Mouse (Mus musculus) liver, embryonic 14.5 days (tissue): ENCODE results near the gene Vamp9. TPM values are rescaled to one million over a fixed set of nuclear protein-coding genes. Genes with fewer than 3 reads are reported as not detected.

Experiments
- ATAC-seq: fragments of 200-750 bp; cut with Nextera tagmentation; 2 replicates; pipeline ENCODE4 v1.8.0; 2017; ENCODE audit warnings: moderate number of reproducible peaks, mild to moderate bottlenecking, moderate library complexity; ENCODE audit not compliant: insufficient read depth
- DNase-seq, 3 experiments: peaks; one replicate each; pipeline ENCODE4 v3.0.0-alpha.2; 2012 to 2013; ENCODE audit warnings: low read depth in 3 of 3, low spot score in 3 of 3
- H3K27ac ChIP-seq: fragments of 300-500 bp; sonication (generic); 2 replicates; pipeline ENCODE4 v1.5.1; 2014; ENCODE audit warnings: moderate library complexity, mild to moderate bottlenecking, control low read depth, inconsistent platforms
- H3K27me3 ChIP-seq: fragments of 300-500 bp; sonication (generic); 2 replicates; pipeline ENCODE4 v1.6.1; 2014; ENCODE audit warnings: mild to moderate bottlenecking, low read length, moderate library complexity; ENCODE audit not compliant: control insufficient read depth, insufficient read depth
- H3K36me3 ChIP-seq: fragments of 300-500 bp; sonication (generic); replicated peaks from 2 replicates; pipeline ENCODE4 v1.6.1; 2014; ENCODE audit warnings: low read depth; ENCODE audit not compliant: control insufficient read depth, insufficient read depth
- H3K4me1 ChIP-seq, 2 experiments: fragments of 200-500 bp in 1 of 2; fragments of 300-500 bp in 1 of 2; sonication (generic) in 1 of 2; replicated peaks; 2 replicates each; pipeline ENCODE4 v1.6.1; 2012 to 2014; ENCODE audit warnings: antibody characterized with exemption in 1 of 2, inconsistent platforms in 1 of 2, low read length in 1 of 2; ENCODE audit not compliant: control insufficient read depth in 2 of 2, insufficient read depth in 2 of 2
- H3K4me2 ChIP-seq: fragments of 300-500 bp; sonication (generic); 2 replicates; pipeline ENCODE4 v1.6.1; 2014; ENCODE audit warnings: low read depth, mild to moderate bottlenecking, control low read depth, moderate library complexity
- H3K4me3 ChIP-seq, 2 experiments: fragments of 200-500 bp in 1 of 2; fragments of 300-500 bp in 1 of 2; sonication (generic) in 1 of 2; 2 replicates each; pipeline ENCODE4 v1.5.1; 2012 to 2014; ENCODE audit warnings: low read depth in 2 of 2, low read length in 2 of 2, mild to moderate bottlenecking in 2 of 2, control low read depth in 1 of 2, inconsistent platforms in 1 of 2, moderate library complexity in 1 of 2; ENCODE audit not compliant: insufficient read depth in 1 of 2
- H3K9ac ChIP-seq: fragments of 300-500 bp; sonication (generic); replicated peaks from 2 replicates; pipeline ENCODE4 v1.6.1; 2014; ENCODE audit warnings: mild to moderate bottlenecking, control low read depth, moderate library complexity
- H3K9me3 ChIP-seq: fragments of 300-500 bp; sonication (generic); 2 replicates; pipeline ENCODE4 v1.6.1; 2016; ENCODE audit warnings: low read length, mixed read lengths; ENCODE audit not compliant: control insufficient read depth
- CTCF ChIP-seq: IDR thresholded peaks from 2 replicates; pipeline ENCODE4 v1.5.1; 2016; ENCODE audit warnings: antibody characterized with exemption, low read depth, control low read depth
- EP300 ChIP-seq: IDR thresholded peaks from 2 replicates; pipeline ENCODE4 v1.6.1; 2016; ENCODE audit warnings: antibody characterized with exemption, low read depth
- WGBS: fragments of 180-500 bp; shearing (Covaris S2); extraction: QIAGEN DNeasy Blood & Tissue Kit; methylation state at CpG from one replicate; pipeline ENCODE4 v1.1.7; 2014; ENCODE audit not compliant: insufficient replicate concordance; 5-methylcytosine and 5-hydroxymethylcytosine counted together
- polyA plus RNA-seq, 2 experiments: library from polyadenylated mRNA; depleted of rRNA in 1 of 2; stranded (reverse) in 1 of 2; unstranded in 1 of 2; fragments of >200 nt; fragmentation: Nextera tagmentation in 1 of 2; extraction: Ambion mirVana in 1 of 2; gene quantifications; 2 replicates each; pipeline versions ENCODE4 v1.2.1 to v1.2.3; 2012 to 2014

The Vamp9 gene
- not detected in 2 replicates for polyA plus RNA-seq (2012; rRNA removed)
- not detected in 2 replicates for polyA plus RNA-seq (2014; fragmentation: Nextera tagmentation; extraction: Ambion mirVana)

GRCm38 (mm10) chr5:99906181-99906956 lies at the start of gene Vamp9:
Gene Vamp9, plus strand, starts transcription at chr5:99906254.
- H3K27ac ChIP-seq = no peak within 1 kb of the TSS
- H3K36me3 ChIP-seq = no peaks in the 10 kb centered on the region
- DNase-seq (peak; percentile 55 to 64 (median 63)), ATAC-seq (peak; percentile 93)
- TF ChIP-seq CTCF = peak; percentile 57
- no peak for TF ChIP-seq EP300
- peaks cover 0 to 4% of the 10 kb centered on the region in 2 experiments; a peak in 1 of 4 replicates for H3K4me1 ChIP-seq
- H3K27me3 ChIP-seq = no peaks in the 10 kb centered on the region
- H3K9me3 ChIP-seq = no peaks in the 10 kb centered on the region
- peak within 1 kb of the TSS; percentile 59 to 63 for H3K4me3 ChIP-seq
- peak within 1 kb of the TSS; percentile 68 for H3K4me2 ChIP-seq
- H3K9ac ChIP-seq = peak within 1 kb of the TSS; percentile 47; the same call in 1 of the 2 replicates
- WGBS = 5% methylated on average over 49 of the region's 49 CpGs

- H3K4me1 ChIP-seq = no peaks in the 10 kb centered on the region
- no peak overlapping the region for H3K9ac ChIP-seq
- ATAC-seq (no peak), DNase-seq (no peak)
- no peaks in the 10 kb centered on the region for H3K36me3 ChIP-seq
- H3K9me3 ChIP-seq = no peaks in the 10 kb centered on the region
- WGBS = 33% methylated on average over 14 of the region's 14 CpGs
- no peak overlapping the region for H3K4me3 ChIP-seq
- no peak overlapping the region for H3K27ac ChIP-seq
- TF ChIP-seq EP300 (no peak), CTCF (no peak)
- no peak overlapping the region for H3K4me2 ChIP-seq
- H3K27me3 ChIP-seq = no peaks in the 10 kb centered on the region
Observed at GRCm38 (mm10) chr5:99857106-99857637, 48.9 kb upstream of the Vamp9 start.

DNA sequence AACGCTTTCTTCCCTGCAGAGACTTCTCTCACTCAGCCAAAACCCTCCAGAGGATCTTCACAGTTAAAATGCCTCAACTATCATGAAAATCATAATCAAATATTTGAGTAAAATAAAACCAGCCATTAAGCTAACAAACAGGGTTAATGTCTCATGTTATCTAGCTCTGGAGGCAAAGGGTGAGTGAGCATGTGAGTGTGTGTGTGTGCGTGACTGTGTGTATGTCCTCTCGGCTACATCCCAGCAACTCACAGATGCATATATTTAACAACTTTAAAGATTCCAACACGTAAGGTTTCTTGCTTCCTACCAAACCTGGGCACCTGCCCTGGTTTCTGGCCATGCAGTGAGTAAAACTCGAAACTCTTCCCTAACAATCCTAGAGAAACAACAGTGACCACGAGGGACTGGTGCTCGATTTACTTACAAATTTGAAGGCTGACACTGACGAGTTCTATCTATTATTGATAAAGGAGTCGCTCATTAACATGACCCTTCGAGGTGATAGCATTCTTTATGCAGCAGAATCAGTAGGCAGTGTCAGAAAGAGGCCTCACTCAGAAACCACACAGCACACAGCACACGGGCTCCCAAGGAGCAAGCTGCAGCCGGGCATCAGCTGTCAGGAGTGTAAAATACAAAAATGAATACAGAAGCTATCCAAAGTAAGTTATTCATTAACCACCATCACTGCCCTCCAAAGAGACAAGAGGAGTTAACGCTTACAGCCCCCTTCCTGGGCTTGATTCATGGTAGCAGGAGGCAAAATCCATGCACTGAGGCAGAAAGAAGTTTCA lies 46.2 kb upstream of the Vamp9 start:
- H3K36me3 ChIP-seq = no peaks in the 10 kb centered on the region
- no peaks in the 10 kb centered on the region for H3K9me3 ChIP-seq
- no peak overlapping the region for H3K4me2 ChIP-seq
- no peaks in the 10 kb centered on the region for H3K4me1 ChIP-seq
- H3K4me3 ChIP-seq = no peak overlapping the region
- TF ChIP-seq CTCF (no peak), EP300 (no peak)
- no peak overlapping the region for H3K27ac ChIP-seq
- ATAC-seq (no peak), DNase-seq (no peak)
- 50% methylated on average over 13 of the region's 13 CpGs for WGBS
- H3K9ac ChIP-seq = no peak overlapping the region
- H3K27me3 ChIP-seq = no peaks in the 10 kb centered on the region

DNA sequence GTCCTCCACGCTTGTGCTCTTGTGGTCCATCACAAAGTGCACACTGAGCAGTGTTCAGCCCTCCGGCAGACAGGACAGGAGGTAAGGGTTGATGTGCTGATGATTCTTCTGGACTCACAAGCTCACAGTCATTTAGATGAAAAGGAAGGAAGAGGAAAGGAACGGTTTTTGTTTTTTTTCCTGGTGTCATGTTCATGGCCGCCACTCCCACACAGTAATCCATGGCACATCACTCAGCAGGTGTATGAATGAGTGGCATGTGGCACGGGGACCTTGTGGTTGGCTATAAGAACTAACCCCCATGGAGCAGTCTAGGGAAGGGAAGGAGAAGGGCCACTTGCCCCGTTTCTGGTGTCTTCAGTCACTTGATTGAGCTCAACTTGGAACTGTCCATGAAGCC lies 44.2 kb upstream of the Vamp9 start:
- no peaks in the 10 kb centered on the region for H3K27me3 ChIP-seq
- 58% methylated on average over 6 of the region's 6 CpGs for WGBS
- no peak overlapping the region for H3K27ac ChIP-seq
- ATAC-seq (no peak), DNase-seq (no peak)
- H3K9ac ChIP-seq = no peak overlapping the region
- TF ChIP-seq EP300 (no peak), CTCF (no peak)
- H3K36me3 ChIP-seq = no peaks in the 10 kb centered on the region
- no peaks in the 10 kb centered on the region for H3K9me3 ChIP-seq
- no peak overlapping the region for H3K4me2 ChIP-seq
- H3K4me1 ChIP-seq = no peaks in the 10 kb centered on the region
- H3K4me3 ChIP-seq = no peak overlapping the region
